Mouse (Mus musculus) forebrain, embryonic 12.5 days (tissue): ENCODE data around the gene Ncan. TPM values are rescaled to one million over a fixed set of nuclear protein-coding genes. Genes with fewer than 3 reads are reported as not detected.

Experiments used
- ATAC-seq: fragments of 200-750 bp; cut with Nextera tagmentation; 2 replicates; pipeline ENCODE4 v1.8.0; 2017; ENCODE audit warnings: moderate TSS enrichment; ENCODE audit not compliant: low FRiP score
- H3K27ac ChIP-seq: fragments of 300-500 bp; sonication (generic); 2 replicates; pipeline ENCODE4 v1.5.1; 2016; ENCODE audit warnings: mild to moderate bottlenecking
- H3K27me3 ChIP-seq: fragments of 300-500 bp; sonication (generic); 2 replicates; pipeline ENCODE4 v1.6.1; 2016; ENCODE audit warnings: mild to moderate bottlenecking
- H3K36me3 ChIP-seq: fragments of 300-500 bp; sonication (generic); replicated peaks from 2 replicates; pipeline ENCODE4 v1.6.1; 2016; ENCODE audit warnings: mild to moderate bottlenecking
- H3K4me1 ChIP-seq: fragments of 300-500 bp; sonication (generic); 2 replicates; pipeline ENCODE4 v1.6.1; 2016
- H3K4me2 ChIP-seq: fragments of 300-500 bp; sonication (generic); 2 replicates; pipeline ENCODE4 v1.6.1; 2016; ENCODE audit warnings: mild to moderate bottlenecking, moderate library complexity
- H3K4me3 ChIP-seq: fragments of 300-500 bp; sonication (generic); replicated peaks from 2 replicates; pipeline ENCODE4 v1.5.1; 2016; ENCODE audit warnings: mild to moderate bottlenecking
- H3K9ac ChIP-seq: fragments of 300-500 bp; sonication (generic); 2 replicates; pipeline ENCODE4 v1.6.1; 2016; ENCODE audit warnings: mild to moderate bottlenecking
- H3K9me3 ChIP-seq: fragments of 300-500 bp; sonication (generic); 2 replicates; pipeline ENCODE4 v1.6.1; 2016
- WGBS: fragments of 180-500 bp; shearing (Covaris S2); methylation state at CpG from one replicate; pipeline ENCODE4 v1.1.7; 2016; 5-methylcytosine and 5-hydroxymethylcytosine counted together
- polyA plus RNA-seq: library from polyadenylated mRNA; unstranded; fragments of >200 nt; fragmentation: Nextera tagmentation; extraction: Ambion mirVana; gene quantifications from 2 replicates; pipeline ENCODE4 v1.2.1, GENCODE M21; 2016

Ncan gene
- polyA plus RNA-seq, 1 experiment from 2014 or later: 84.2 TPM

GRCm38 (mm10) chr8:70089296-70089960, 31.2 kb downstream of the Ncan start:
- H3K27ac ChIP-seq: no peak overlapping the region
- no peaks in the 10 kb centered on the region for H3K9me3 ChIP-seq
- no peak; the same call in 1 of the 2 replicates for ATAC-seq
- peaks cover 69% of the 10 kb centered on the region for H3K27me3 ChIP-seq
- no peak overlapping the region for H3K4me2 ChIP-seq
- WGBS: 57% methylated on average over 9 of the region's 9 CpGs
- H3K9ac ChIP-seq: no peak overlapping the region
- H3K36me3 ChIP-seq: peaks cover 6% of the 10 kb centered on the region
- peaks cover 32% of the 10 kb centered on the region for H3K4me1 ChIP-seq
- H3K4me3 ChIP-seq: no peak overlapping the region

- peaks cover 80% of the 10 kb centered on the region for H3K27me3 ChIP-seq
- peak overlapping the region; percentile 56 for H3K9ac ChIP-seq
- no peaks in the 10 kb centered on the region for H3K9me3 ChIP-seq
- WGBS: 2% methylated on average over 56 of the region's 56 CpGs
- peak overlapping the region; percentile 85 for H3K4me2 ChIP-seq
- peak overlapping the region; percentile 44 for H3K4me3 ChIP-seq
- peaks cover 45% of the 10 kb centered on the region for H3K4me1 ChIP-seq
- H3K36me3 ChIP-seq: no peaks in the 10 kb centered on the region
- ATAC-seq: peak; percentile 81
- H3K27ac ChIP-seq: no peak overlapping the region
These were observed 32.6 kb downstream of the Ncan start for GRCm38 (mm10) chr8:70087836-70088650.

DNA sequence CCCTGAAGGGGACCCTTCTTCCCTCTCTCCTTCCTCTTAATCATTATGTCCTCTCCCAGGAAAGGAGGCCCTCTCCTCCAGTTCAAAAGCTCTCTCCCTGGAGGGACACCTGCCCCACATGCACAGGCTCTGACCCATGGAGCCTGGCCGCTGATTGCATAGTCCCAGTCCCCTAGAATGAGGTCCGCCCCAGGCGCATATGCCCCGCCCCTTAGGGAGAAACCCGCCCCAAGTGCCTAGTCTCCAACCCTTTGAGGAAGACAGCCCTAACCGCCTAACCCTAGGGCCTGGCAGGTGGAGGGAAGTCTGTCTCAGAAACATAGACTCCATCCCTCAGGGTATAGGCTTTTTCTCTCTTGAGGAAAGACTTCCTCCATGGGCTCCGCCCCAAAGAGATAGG, 33.4 kb downstream of the Ncan start:
- WGBS: 7% methylated on average over 7 of the region's 7 CpGs
- peaks cover 87% of the 10 kb centered on the region for H3K27me3 ChIP-seq
- no peaks in the 10 kb centered on the region for H3K9me3 ChIP-seq
- peak overlapping the region; percentile 44; the same call in 1 of the 2 replicates for H3K4me3 ChIP-seq
- H3K4me2 ChIP-seq: no peak overlapping the region
- H3K36me3 ChIP-seq: no peaks in the 10 kb centered on the region
- ATAC-seq: peak; percentile 5; the same call in 1 of the 2 replicates
- no peak overlapping the region for H3K9ac ChIP-seq
- H3K27ac ChIP-seq: no peak overlapping the region
- peaks cover 45% of the 10 kb centered on the region for H3K4me1 ChIP-seq

DNA sequence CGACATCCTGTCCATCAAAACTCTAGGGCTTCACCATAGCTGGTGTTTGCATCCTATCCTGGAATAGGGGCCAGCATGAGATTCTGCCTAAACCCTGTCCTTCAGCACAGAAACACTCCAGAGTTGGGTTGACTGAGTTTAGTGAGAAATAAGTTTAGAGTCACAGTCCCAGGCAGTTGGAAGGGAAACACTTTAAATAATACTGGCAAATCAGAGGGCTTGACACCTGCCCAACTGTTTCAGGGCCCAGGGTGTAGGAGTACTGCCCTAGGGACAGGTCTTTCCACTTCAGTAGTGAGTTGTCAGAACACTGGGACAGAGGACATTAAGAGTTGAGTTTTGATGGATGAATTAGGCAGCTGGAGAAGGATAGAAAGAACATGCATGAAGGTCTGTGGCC, 34.5 kb downstream of the Ncan start:
- no peak for ATAC-seq
- no peak overlapping the region for H3K27ac ChIP-seq
- no peaks in the 10 kb centered on the region for H3K36me3 ChIP-seq
- H3K4me2 ChIP-seq: no peak overlapping the region
- 36% methylated on average over 1 of the region's 1 CpGs for WGBS
- peaks cover 96% of the 10 kb centered on the region for H3K27me3 ChIP-seq
- no peak overlapping the region for H3K4me3 ChIP-seq
- peaks cover 45% of the 10 kb centered on the region for H3K4me1 ChIP-seq
- H3K9ac ChIP-seq: no peak overlapping the region
- H3K9me3 ChIP-seq: no peaks in the 10 kb centered on the region

GRCm38 (mm10) chr8:70084191-70085065, 36.2 kb downstream of the Ncan start:
- H3K9ac ChIP-seq: peak overlapping the region; percentile 21; the same call in 1 of the 2 replicates
- no peak overlapping the region for H3K27ac ChIP-seq

GRCm38 (mm10) chr8:70083285-70083684, 37.4 kb downstream of the Ncan start, which contains the start of gene Hapln4:
TSS of gene Hapln4 (plus strand) at chr8:70083457.
- H3K4me2 ChIP-seq: peak within 1 kb of the TSS; percentile 69
- peak within 1 kb of the TSS; percentile 21; the same call in 1 of the 2 replicates for H3K9ac ChIP-seq
- H3K27me3 ChIP-seq: peaks cover 70% of the 10 kb centered on the region
- peak; percentile 9; the same call in 1 of the 2 replicates for ATAC-seq
- H3K4me1 ChIP-seq: peaks cover 32% of the 10 kb centered on the region
- H3K9me3 ChIP-seq: no peaks in the 10 kb centered on the region
- H3K36me3 ChIP-seq: no peaks in the 10 kb centered on the region; the same call in 1 of the 2 replicates
- H3K4me3 ChIP-seq: peak within 1 kb of the TSS; percentile 40
- under 1% methylated on average over 26 of the region's 26 CpGs for WGBS
- no peak within 1 kb of the TSS for H3K27ac ChIP-seq

More at GRCm38 (mm10) chr8:70084191-70085065, 36.2 kb downstream of the Ncan start:
- Histone ChIP-seq H3K9me3 (no peaks in the 10 kb centered on the region), H3K4me2 (peak overlapping the region; percentile 69), H3K36me3 (no peaks in the 10 kb centered on the region), H3K4me3 (peak overlapping the region; percentile 40), H3K4me1 (peaks cover 39% of the 10 kb centered on the region), H3K27me3 (peaks cover 81% of the 10 kb centered on the region)
- ATAC-seq: no peak
- under 1% methylated on average over 71 of the region's 71 CpGs for WGBS

GRCm38 (mm10) chr8:70081976-70082375, 38.7 kb downstream of the Ncan start:
- Histone ChIP-seq H3K4me1 (peaks cover 22% of the 10 kb centered on the region), H3K27ac (no peak overlapping the region), H3K9ac (no peak overlapping the region), H3K27me3 (peaks cover 57% of the 10 kb centered on the region), H3K9me3 (no peaks in the 10 kb centered on the region), H3K36me3 (no peaks in the 10 kb centered on the region; the same call in 1 of the 2 replicates), H3K4me3 (no peak overlapping the region), H3K4me2 (no peak overlapping the region)
- 94% methylated on average over 2 of the region's 2 CpGs for WGBS
- no peak for ATAC-seq

- Histone ChIP-seq H3K4me2 (no peak overlapping the region), H3K9me3 (no peaks in the 10 kb centered on the region), H3K4me1 (0 out of 2 replicates have a peak, but pooled peaks cover 7% of the 10 kb centered on the region), H3K4me3 (no peak overlapping the region), H3K27me3 (peaks cover 12% of the 10 kb centered on the region), H3K27ac (no peak overlapping the region), H3K36me3 (peaks cover 38% of the 10 kb centered on the region), H3K9ac (no peak overlapping the region)
- ATAC-seq: no peak
- WGBS: 90% methylated on average over 1 of the region's 1 CpGs
These were observed 47.0 kb downstream of the Ncan start for GRCm38 (mm10) chr8:70073682-70074081.

DNA sequence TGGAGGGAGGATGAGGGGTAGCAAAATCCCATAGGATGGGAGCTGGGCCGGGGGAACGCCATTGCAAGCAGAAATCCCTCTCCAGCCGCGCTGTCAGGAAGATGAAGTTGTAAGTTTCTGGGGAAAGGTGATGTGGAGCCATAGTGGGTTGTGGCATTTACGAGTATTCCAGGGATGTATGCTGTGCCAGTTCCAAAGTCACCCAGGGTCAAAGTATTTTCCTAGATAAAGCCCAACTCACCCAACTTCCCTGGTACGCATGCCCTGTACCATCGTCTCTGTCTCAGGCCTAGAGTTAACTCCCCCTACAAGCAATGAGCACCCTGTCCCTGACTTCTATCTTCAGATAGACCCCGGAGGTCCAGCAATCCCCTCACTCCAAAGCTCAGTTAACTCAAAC, 47.6 kb downstream of the Ncan start:
- no peak for ATAC-seq
- H3K9me3 ChIP-seq: no peaks in the 10 kb centered on the region
- H3K9ac ChIP-seq: no peak overlapping the region
- H3K4me1 ChIP-seq: 0 out of 2 replicates have a peak, but pooled peaks cover 7% of the 10 kb centered on the region
- no peak overlapping the region for H3K27ac ChIP-seq
- 61% methylated on average over 8 of the region's 8 CpGs for WGBS
- H3K4me2 ChIP-seq: no peak overlapping the region
- peaks cover 12% of the 10 kb centered on the region for H3K27me3 ChIP-seq
- no peak overlapping the region for H3K4me3 ChIP-seq
- H3K36me3 ChIP-seq: peaks cover 43% of the 10 kb centered on the region

DNA sequence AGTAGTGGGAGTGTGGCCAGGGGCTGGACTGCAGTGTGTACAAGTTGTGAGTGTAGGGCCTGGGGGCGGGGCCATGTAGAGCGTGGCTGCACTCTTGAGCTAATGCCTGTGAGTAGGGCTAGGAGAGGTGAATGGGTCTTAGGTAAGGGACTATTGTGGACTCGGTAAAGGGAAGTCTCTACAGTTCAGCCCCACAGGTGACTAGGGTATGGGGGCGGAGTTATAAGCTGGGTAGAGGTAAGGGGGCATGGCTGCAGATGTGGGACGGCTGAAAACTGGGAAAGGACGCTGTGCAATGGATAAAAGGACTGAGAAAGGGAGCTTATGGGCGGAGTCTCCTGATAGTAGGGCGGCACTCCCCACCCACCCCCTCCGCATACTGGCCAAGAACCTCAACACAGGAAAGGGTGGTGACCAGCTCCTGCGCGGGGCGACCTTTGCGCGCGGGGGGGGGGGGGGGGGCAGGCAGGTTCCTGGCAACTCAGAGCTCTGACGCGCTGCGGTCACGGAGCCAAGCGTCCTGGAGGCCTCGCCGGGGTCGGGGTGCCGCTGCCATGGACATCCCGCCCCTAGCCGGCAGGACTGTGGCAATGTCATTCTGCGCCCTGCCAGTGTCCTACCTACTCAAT, 48.1 kb downstream of the Ncan start, which contains the start of gene Tm6sf2:
Tm6sf2 (plus strand) TSS at position 484 of the 629 bp plus-strand sequence.
- peaks cover 49% of the 10 kb centered on the region for H3K36me3 ChIP-seq
- ATAC-seq: peak; percentile 46; the same call in 1 of the 2 replicates
- H3K4me3 ChIP-seq: no peak within 1 kb of the TSS
- H3K4me2 ChIP-seq: peak within 1 kb of the TSS; percentile 19; the same call in 1 of the 2 replicates
- 0 out of 2 replicates have a peak, but pooled peaks cover 7% of the 10 kb centered on the region for H3K4me1 ChIP-seq
- H3K27me3 ChIP-seq: peaks cover 12% of the 10 kb centered on the region
- no peak within 1 kb of the TSS for H3K9ac ChIP-seq
- H3K9me3 ChIP-seq: no peaks in the 10 kb centered on the region
- 17% methylated on average over 21 of the region's 27 CpGs for WGBS
- H3K27ac ChIP-seq: no peak within 1 kb of the TSS

GRCm38 (mm10) chr8:70071836-70072440, 48.7 kb downstream of the Ncan start:
- Histone ChIP-seq H3K4me3 (no peak overlapping the region), H3K4me1 (0 out of 2 replicates have a peak, but pooled peaks cover 7% of the 10 kb centered on the region), H3K9me3 (no peaks in the 10 kb centered on the region), H3K4me2 (no peak overlapping the region), H3K9ac (no peak overlapping the region), H3K27me3 (peaks cover 12% of the 10 kb centered on the region), H3K36me3 (peaks cover 55% of the 10 kb centered on the region), H3K27ac (no peak overlapping the region)
- WGBS: 90% methylated on average over 2 of the region's 2 CpGs
- ATAC-seq: no peak
